Mouse (Mus musculus) forebrain, embryonic 15.5 days (tissue): Measurements from ENCODE around the gene Erbb3. TPM values are rescaled to one million over a fixed set of nuclear protein-coding genes. Genes with fewer than 3 reads are reported as not detected.

Source experiments
- ATAC-seq: fragments of 200-750 bp; cut with Nextera tagmentation; replicated peaks from 2 replicates; pipeline ENCODE4 v1.8.0; 2017; ENCODE audit warnings: mild to moderate bottlenecking, moderate TSS enrichment, moderate library complexity
- H3K27ac ChIP-seq: fragments of 300-500 bp; sonication (generic); replicated peaks from 2 replicates; pipeline ENCODE4 v1.5.1; 2015; ENCODE audit warnings: mild to moderate bottlenecking, inconsistent platforms
- H3K27me3 ChIP-seq: fragments of 300-500 bp; sonication (generic); 2 replicates; pipeline ENCODE4 v1.6.1; 2015; ENCODE audit warnings: inconsistent platforms
- H3K36me3 ChIP-seq: fragments of 300-500 bp; sonication (generic); 2 replicates; pipeline ENCODE4 v1.6.1; 2015; ENCODE audit warnings: mild to moderate bottlenecking, inconsistent platforms
- H3K4me1 ChIP-seq: fragments of 300-500 bp; sonication (generic); 2 replicates; pipeline ENCODE4 v1.6.1; 2015; ENCODE audit warnings: inconsistent platforms
- H3K4me2 ChIP-seq: fragments of 300-500 bp; sonication (generic); replicated peaks from 2 replicates; pipeline ENCODE4 v1.6.1; 2015; ENCODE audit warnings: mild to moderate bottlenecking, inconsistent platforms
- H3K4me3 ChIP-seq: fragments of 300-500 bp; sonication (generic); 2 replicates; pipeline ENCODE4 v1.5.1; 2015; ENCODE audit warnings: mild to moderate bottlenecking, inconsistent platforms
- H3K9ac ChIP-seq: fragments of 300-500 bp; sonication (generic); replicated peaks from 2 replicates; pipeline ENCODE4 v1.6.1; 2015; ENCODE audit warnings: mild to moderate bottlenecking, inconsistent platforms
- H3K9me3 ChIP-seq: fragments of 300-500 bp; sonication (generic); 2 replicates; pipeline ENCODE4 v1.6.1; 2016; ENCODE audit warnings: inconsistent platforms
- WGBS: fragments of 180-500 bp; shearing (Covaris S2); methylation state at CpG from one replicate; pipeline ENCODE4 v1.1.7; 2015; ENCODE audit warnings: mixed read lengths; 5-methylcytosine and 5-hydroxymethylcytosine counted together
- polyA plus RNA-seq: library from polyadenylated mRNA; unstranded; fragments of >200 nt; fragmentation: Nextera tagmentation; extraction: Ambion mirVana; gene quantifications from 2 replicates; pipeline ENCODE4 v1.2.1, GENCODE M21; 2015

Gene Erbb3
- polyA plus RNA-seq, 1 experiment from 2014 or later = 0.42 TPM

DNA sequence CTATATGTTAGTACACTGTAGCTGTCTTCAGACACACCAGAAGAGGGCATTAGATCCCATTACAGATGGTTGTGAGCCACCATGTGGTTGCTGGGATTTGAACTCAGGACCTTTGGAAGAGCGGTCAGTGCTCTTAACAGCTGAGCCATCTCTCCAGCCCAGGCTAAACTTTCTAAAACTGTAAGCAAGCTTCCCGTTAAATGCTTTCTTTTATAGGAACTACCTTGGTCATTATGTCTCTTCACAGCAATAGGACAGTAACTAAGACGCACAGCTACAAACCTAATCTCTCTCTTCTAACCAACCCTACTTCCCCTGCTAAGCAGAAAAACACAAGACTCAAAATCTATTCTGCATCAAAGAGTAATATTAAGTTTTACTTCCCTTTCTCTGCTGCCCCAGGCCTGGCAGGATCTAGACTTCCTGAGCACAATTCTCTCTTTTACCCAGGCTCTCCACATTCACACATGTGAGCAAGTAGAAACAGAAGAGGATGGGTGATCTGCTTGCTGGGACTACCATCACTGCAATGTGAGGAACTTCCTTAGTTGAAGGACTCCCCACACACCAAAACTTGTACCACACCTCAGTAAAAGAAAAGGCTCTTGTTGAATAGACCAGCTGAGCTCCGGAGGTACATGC lies 53.7 kb downstream of the Erbb3 start:
- peak overlapping the region; percentile 22; the same call in 1 of the 2 replicates for H3K4me3 ChIP-seq
- 71% methylated on average over 4 of the region's 4 CpGs for WGBS

DNA sequence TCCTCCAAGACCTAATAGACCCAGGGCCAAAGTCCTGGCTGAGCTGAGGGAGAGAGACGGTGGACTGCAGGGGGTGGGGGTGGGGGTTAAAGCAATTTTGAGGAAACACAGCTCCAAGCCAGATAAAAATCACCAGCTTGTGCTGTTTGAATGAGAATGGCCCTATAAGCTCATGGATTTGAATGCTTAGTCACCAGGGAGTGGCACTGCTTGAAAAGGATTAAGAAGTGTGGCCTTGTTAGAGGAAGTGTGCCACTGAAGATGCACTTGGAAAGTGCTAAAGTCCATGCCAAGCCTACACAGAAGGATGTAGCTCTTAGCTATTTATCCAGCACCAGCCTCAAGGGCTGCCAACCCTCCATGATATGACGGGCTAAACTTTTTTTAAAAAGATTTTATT lies 54.2 kb downstream of the Erbb3 start:
- H3K9me3 ChIP-seq = no peaks in the 10 kb centered on the region
- 0 out of 2 replicates have a peak, but pooled peaks cover 7% of the 10 kb centered on the region for H3K4me1 ChIP-seq
- H3K27ac ChIP-seq = no peak overlapping the region
- no peak overlapping the region for H3K4me2 ChIP-seq
- H3K4me3 ChIP-seq = no peak overlapping the region
- H3K9ac ChIP-seq = no peak overlapping the region
- H3K27me3 ChIP-seq = no peaks in the 10 kb centered on the region
- ATAC-seq = no peak
- no peaks in the 10 kb centered on the region; the same call in 1 of the 2 replicates for H3K36me3 ChIP-seq
- 82% methylated on average over 2 of the region's 2 CpGs for WGBS

More for the DNA sequence above, 53.7 kb downstream of the Erbb3 start:
- peak overlapping the region; percentile 14; the same call in 1 of the 2 replicates for H3K27ac ChIP-seq
- ATAC-seq = no peak
- H3K27me3 ChIP-seq = no peaks in the 10 kb centered on the region
- H3K4me2 ChIP-seq = peak overlapping the region; percentile 30
- H3K36me3 ChIP-seq = no peaks in the 10 kb centered on the region; the same call in 1 of the 2 replicates
- H3K4me1 ChIP-seq = 0 out of 2 replicates have a peak, but pooled peaks cover 7% of the 10 kb centered on the region
- no peaks in the 10 kb centered on the region for H3K9me3 ChIP-seq
- peak overlapping the region; percentile 20; the same call in 1 of the 2 replicates for H3K9ac ChIP-seq

GRCm38 (mm10) chr10:128526366-128527356 lies 62.8 kb downstream of the Erbb3 start:
- H3K4me1 ChIP-seq = peaks cover 23% of the 10 kb centered on the region
- no peak for ATAC-seq
- H3K27ac ChIP-seq = no peak overlapping the region
- H3K4me3 ChIP-seq = peak overlapping the region; percentile 85
- H3K36me3 ChIP-seq = no peaks in the 10 kb centered on the region
- WGBS = 29% methylated on average over 28 of the region's 28 CpGs
- H3K9me3 ChIP-seq = no peaks in the 10 kb centered on the region
- peak overlapping the region; percentile 100 for H3K4me2 ChIP-seq
- H3K9ac ChIP-seq = 0 out of 2 replicates have a peak overlapping the region, but pooled peaks have one; percentile 17
- peaks cover 13% of the 10 kb centered on the region; the same call in 1 of the 2 replicates for H3K27me3 ChIP-seq

GRCm38 (mm10) chr10:128525671-128526308 lies 63.7 kb downstream of the Erbb3 start, which contains the start of gene Esyt1:
Gene Esyt1, minus strand, starts transcription at chr10:128525871.
- WGBS = under 1% methylated on average over 37 of the region's 37 CpGs
- peak within 1 kb of the TSS; percentile 100 for H3K4me2 ChIP-seq
- H3K9me3 ChIP-seq = no peaks in the 10 kb centered on the region
- no peaks in the 10 kb centered on the region for H3K36me3 ChIP-seq
- peak; percentile 95 for ATAC-seq
- H3K27ac ChIP-seq = peak within 1 kb of the TSS; percentile 39
- peaks cover 13% of the 10 kb centered on the region; the same call in 1 of the 2 replicates for H3K27me3 ChIP-seq
- peak within 1 kb of the TSS; percentile 63 for H3K9ac ChIP-seq
- peaks cover 23% of the 10 kb centered on the region for H3K4me1 ChIP-seq
- peak within 1 kb of the TSS; percentile 85 for H3K4me3 ChIP-seq

- Histone ChIP-seq H3K27me3 (peaks cover 13% of the 10 kb centered on the region; the same call in 1 of the 2 replicates), H3K27ac (peak overlapping the region; percentile 39)
Measured at GRCm38 (mm10) chr10:128524732-128525662, 64.5 kb downstream of the Erbb3 start.

DNA sequence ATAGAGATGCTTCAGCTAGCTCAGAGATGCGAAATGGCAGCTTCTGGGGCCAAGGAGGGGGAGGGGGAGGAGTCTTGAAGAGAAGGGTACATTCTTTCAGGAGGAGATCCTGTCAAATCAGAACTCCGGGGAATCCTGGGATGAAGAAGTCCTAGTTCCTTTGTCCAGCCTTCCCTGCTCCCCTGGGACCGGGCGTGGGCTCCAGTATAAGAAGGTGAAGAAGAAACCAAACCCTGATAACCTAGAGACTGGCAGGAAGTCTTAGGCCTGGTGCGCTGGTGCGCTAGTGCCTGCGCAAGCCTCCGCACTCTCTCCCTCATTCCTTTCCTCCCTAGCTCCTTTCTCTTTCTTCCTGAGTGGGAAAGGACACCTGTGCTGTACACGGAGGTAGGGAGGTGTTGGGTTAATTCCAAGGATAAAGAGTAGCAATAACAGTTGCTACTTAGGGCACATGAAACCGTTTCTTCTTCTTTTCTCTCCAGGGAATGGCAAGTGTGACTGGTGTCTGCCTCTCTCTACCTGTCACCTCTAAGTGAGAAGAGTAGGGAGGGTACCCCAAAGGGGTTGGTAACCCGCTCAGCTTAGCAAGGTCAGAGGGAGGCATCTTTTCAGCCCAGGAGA lies 65.2 kb downstream of the Erbb3 start:
- Histone ChIP-seq H3K27ac (no peak overlapping the region), H3K4me2 (peak overlapping the region; percentile 100), H3K27me3 (peaks cover 13% of the 10 kb centered on the region; the same call in 1 of the 2 replicates), H3K4me3 (peak overlapping the region; percentile 85), H3K36me3 (no peaks in the 10 kb centered on the region), H3K9ac (peak overlapping the region; percentile 63; the same call in 1 of the 2 replicates), H3K4me1 (peaks cover 23% of the 10 kb centered on the region), H3K9me3 (no peaks in the 10 kb centered on the region)
- no peak for ATAC-seq
- 9% methylated on average over 11 of the region's 11 CpGs for WGBS

More at GRCm38 (mm10) chr10:128524732-128525662, 64.5 kb downstream of the Erbb3 start:
- H3K9me3 ChIP-seq = no peaks in the 10 kb centered on the region
- H3K36me3 ChIP-seq = no peaks in the 10 kb centered on the region
- H3K9ac ChIP-seq = peak overlapping the region; percentile 63
- H3K4me1 ChIP-seq = peaks cover 23% of the 10 kb centered on the region
- peak; percentile 49 for ATAC-seq
- H3K4me2 ChIP-seq = peak overlapping the region; percentile 100
- H3K4me3 ChIP-seq = peak overlapping the region; percentile 85
- WGBS = under 1% methylated on average over 58 of the region's 58 CpGs

GRCm38 (mm10) chr10:128522351-128522750 lies 67.1 kb downstream of the Erbb3 start:
- Histone ChIP-seq H3K4me3 (no peak overlapping the region), H3K4me2 (no peak overlapping the region), H3K4me1 (peaks cover 23% of the 10 kb centered on the region), H3K36me3 (no peaks in the 10 kb centered on the region), H3K9ac (no peak overlapping the region), H3K27ac (no peak overlapping the region), H3K9me3 (no peaks in the 10 kb centered on the region), H3K27me3 (peaks cover 19% of the 10 kb centered on the region; the same call in 1 of the 2 replicates)
- WGBS = 77% methylated on average over 6 of the region's 6 CpGs
- no peak for ATAC-seq

GRCm38 (mm10) chr10:128520591-128520990 lies 68.9 kb downstream of the Erbb3 start:
- H3K4me2 ChIP-seq = no peak overlapping the region
- H3K36me3 ChIP-seq = no peaks in the 10 kb centered on the region
- peaks cover 14% of the 10 kb centered on the region for H3K4me1 ChIP-seq
- no peak overlapping the region for H3K4me3 ChIP-seq
- no peak overlapping the region for H3K9ac ChIP-seq
- no peak for ATAC-seq
- H3K27ac ChIP-seq = no peak overlapping the region
- peaks cover 25% of the 10 kb centered on the region; the same call in 1 of the 2 replicates for H3K27me3 ChIP-seq
- no peaks in the 10 kb centered on the region for H3K9me3 ChIP-seq
- 86% methylated on average over 16 of the region's 16 CpGs for WGBS

DNA sequence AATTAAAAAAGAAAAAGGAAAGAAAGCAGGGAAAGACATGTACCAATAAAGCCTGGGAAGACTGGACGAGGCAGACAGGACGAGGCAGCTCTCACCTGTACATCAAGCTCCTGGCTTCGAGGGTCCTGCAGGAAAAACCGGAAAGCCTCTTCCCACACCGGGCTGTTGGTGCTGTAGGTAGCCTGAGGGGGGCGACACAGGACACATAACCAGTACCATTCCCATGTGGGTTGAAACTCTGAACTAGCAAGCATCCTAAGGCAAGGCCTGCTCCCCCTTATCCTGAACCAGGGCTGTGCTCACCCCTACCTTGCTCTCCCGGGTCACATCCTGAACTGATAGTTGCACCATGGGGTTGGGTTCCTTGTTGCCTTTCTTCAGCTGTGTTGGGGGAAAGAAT lies 70.6 kb downstream of the Erbb3 start:
- WGBS = 69% methylated on average over 7 of the region's 7 CpGs

More for the DNA sequence above, 70.6 kb downstream of the Erbb3 start:
- no peak for ATAC-seq
- H3K4me1 ChIP-seq = no peaks in the 10 kb centered on the region
- H3K4me3 ChIP-seq = no peak overlapping the region
- peaks cover 19% of the 10 kb centered on the region; the same call in 1 of the 2 replicates for H3K27me3 ChIP-seq
- H3K27ac ChIP-seq = no peak overlapping the region
- no peaks in the 10 kb centered on the region for H3K36me3 ChIP-seq
- H3K9me3 ChIP-seq = no peaks in the 10 kb centered on the region
- H3K9ac ChIP-seq = no peak overlapping the region
- H3K4me2 ChIP-seq = no peak overlapping the region
